Mouse (Mus musculus): ENCODE measurements at regions not wholly inside any gene's neighbourhood (a gene's known extent, or its start where the extent isn't known, plus 50 kb on each side); places are given as distances from the start of the nearest gene placed in this dataset.

DNA sequence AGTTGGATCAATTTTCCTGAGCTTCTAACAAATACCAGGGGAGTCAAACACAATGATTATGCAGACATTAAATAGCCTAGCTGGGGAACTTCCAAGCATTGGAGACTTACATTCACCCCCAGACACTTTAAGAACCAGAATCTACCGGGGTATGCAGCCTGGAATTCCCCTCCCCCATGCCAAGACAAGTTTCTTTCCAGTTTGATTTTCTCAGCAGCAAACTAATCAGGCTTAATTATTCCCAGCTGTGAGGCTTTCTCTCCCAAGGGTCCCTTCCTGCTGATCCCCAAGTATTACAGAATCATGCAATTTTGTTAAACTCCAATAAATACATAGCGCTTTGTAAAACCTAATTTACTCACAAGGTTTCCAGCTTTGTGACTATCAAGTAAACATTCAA lies 262.7 kb upstream of the Gpc5 start:
- no peak for TF ChIP-seq POLR2A (IDR thresholded peaks at IDR 0.05; ENCODE audit: insufficient read depth, low read length)
- no peak for TF ChIP-seq CTCF (IDR thresholded peaks at IDR 0.05; ENCODE audit: low read depth, low read length)
